Mouse (Mus musculus) ES-E14 (cell line): ENCODE measurements at regions not wholly inside any gene's neighbourhood (a gene's known extent, or its start where the extent isn't known, plus 50 kb on each side); places are given as distances from the start of the nearest gene placed in this dataset.

Source experiments
- DNase-seq: peaks from one replicate; pipeline ENCODE4 v3.0.0-alpha.2; 2013; ENCODE audit warnings: low read depth, low spot score
- H3K27ac ChIP-seq: 2 replicates; pipeline ENCODE4 v1.5.1; 2012; ENCODE audit warnings: low read depth, mild to moderate bottlenecking, low read length, moderate library complexity, mixed read lengths; ENCODE audit not compliant: poor library complexity, insufficient read depth, severe bottlenecking
- H3K36me3 ChIP-seq: 2 replicates; pipeline ENCODE4 v1.6.1; 2012; ENCODE audit warnings: mild to moderate bottlenecking, low read length, moderate library complexity, mixed read lengths; ENCODE audit not compliant: control insufficient read depth, poor library complexity, insufficient read depth, severe bottlenecking
- H3K4me1 ChIP-seq, 2 experiments: fragments of 150-350 bp in 1 of 2; sonication (generic) in 1 of 2; 2 replicates each; pipeline ENCODE4 v1.6.1; 2012; ENCODE audit warnings: low read length in 2 of 2, mild to moderate bottlenecking in 1 of 2, mixed read lengths in 1 of 2; ENCODE audit not compliant: control insufficient read depth in 2 of 2, insufficient read depth in 2 of 2, poor library complexity in 1 of 2
- H3K4me3 ChIP-seq, 2 experiments: fragments of 150-350 bp in 1 of 2; sonication (generic) in 1 of 2; 2 replicates each; pipeline ENCODE4 v1.5.1; 2012; ENCODE audit warnings: low read length in 2 of 2, low read depth in 1 of 2, mild to moderate bottlenecking in 1 of 2, mixed read lengths in 1 of 2; ENCODE audit not compliant: insufficient read depth in 1 of 2, poor library complexity in 1 of 2, severe bottlenecking in 1 of 2
- H3K9ac ChIP-seq: 2 replicates; pipeline ENCODE4 v1.6.1; 2012; ENCODE audit warnings: low read depth, mild to moderate bottlenecking, low read length, mixed read lengths; ENCODE audit not compliant: poor library complexity, insufficient read depth, severe bottlenecking
- H3K9me3 ChIP-seq: fragments of 150-350 bp; sonication (generic); 2 replicates; pipeline ENCODE4 v1.6.1; 2012; ENCODE audit warnings: low read depth, mild to moderate bottlenecking, low read length; ENCODE audit not compliant: control insufficient read depth, insufficient read depth
- CHD2 ChIP-seq: IDR thresholded peaks from 2 replicates; pipeline ENCODE4 v1.6.1; 2014; ENCODE audit warnings: mild to moderate bottlenecking, low read depth, low read length, inconsistent platforms
- HCFC1 ChIP-seq: IDR thresholded peaks from 2 replicates; pipeline ENCODE4 v1.6.1; 2012; ENCODE audit warnings: low read length, inconsistent platforms, borderline replicate concordance; ENCODE audit not compliant: insufficient read depth
- MAFK ChIP-seq: IDR thresholded peaks from 2 replicates; pipeline ENCODE4 v1.6.1; 2014; ENCODE audit warnings: mild to moderate bottlenecking, low read depth, low read length, inconsistent platforms; ENCODE audit not compliant: insufficient read depth
- ZC3H11A ChIP-seq: IDR thresholded peaks from 2 replicates; pipeline ENCODE4 v1.6.1; 2012; ENCODE audit warnings: low read depth, mild to moderate bottlenecking, inconsistent platforms, low read length, borderline replicate concordance
- ZNF384 ChIP-seq: IDR thresholded peaks from 2 replicates; pipeline ENCODE4 v1.6.1; 2012; ENCODE audit warnings: low read depth, low read length, inconsistent platforms
- in situ Hi-C, 2 experiments: fragments of 600-800 bp; cut with MboI; formaldehyde crosslinking; loops; one replicate each; pipeline ENCODE4 v1.15.1; 2025; ENCODE audit warnings: low sequenced_read_pairs in 2 of 2, inconsistent platforms in 1 of 2; ENCODE audit not compliant: unreplicated experiment in 2 of 2

GRCm38 (mm10) chr13:44473200-44473599 is 256.1 kb upstream of the Jarid2 start:
- in situ Hi-C loops: no loop called here
- H3K9me3 ChIP-seq: no peaks in the 10 kb centered on the region
- no peaks in the 10 kb centered on the region for H3K36me3 ChIP-seq
- peaks cover 0 to 4% of the 10 kb centered on the region in 2 experiments; a peak in 1 of 4 replicates for H3K4me1 ChIP-seq
- DNase-seq: no peak
- TF ChIP-seq MAFK (no peak), HCFC1 (no peak), CHD2 (no peak), ZC3H11A (no peak), ZNF384 (no peak)
- H3K4me3 ChIP-seq: no peak overlapping the region
- H3K9ac ChIP-seq: no peak overlapping the region
- no peak overlapping the region for H3K27ac ChIP-seq

GRCm38 (mm10) chr13:44476901-44477300 is 252.4 kb upstream of the Jarid2 start:
- Histone ChIP-seq H3K4me3 (no peak overlapping the region), H3K36me3 (no peaks in the 10 kb centered on the region), H3K9ac (no peak overlapping the region), H3K4me1 (peaks cover 0 to 4% of the 10 kb centered on the region in 2 experiments; a peak in 1 of 4 replicates), H3K27ac (no peak overlapping the region), H3K9me3 (no peaks in the 10 kb centered on the region)
- no peak for DNase-seq
- in situ Hi-C loops: no loop called here
- no peak for TF ChIP-seq MAFK
- no peak for TF ChIP-seq CHD2
- no peak for TF ChIP-seq HCFC1
- TF ChIP-seq ZC3H11A: no peak
- TF ChIP-seq ZNF384: no peak

- H3K27ac ChIP-seq: no peak overlapping the region
- H3K4me1 ChIP-seq: no peaks in the 10 kb centered on the region
- H3K36me3 ChIP-seq: no peaks in the 10 kb centered on the region
- in situ Hi-C loops: no loop called here
- TF ChIP-seq CHD2 (no peak), ZC3H11A (no peak), MAFK (no peak), HCFC1 (no peak), ZNF384 (no peak)
- no peak overlapping the region for H3K4me3 ChIP-seq
- no peaks in the 10 kb centered on the region for H3K9me3 ChIP-seq
- no peak overlapping the region for H3K9ac ChIP-seq
- DNase-seq: no peak
Measured at GRCm38 (mm10) chr13:44480128-44480527, 249.1 kb upstream of the Jarid2 start.

- H3K4me3 ChIP-seq: no peak overlapping the region
- no peaks in the 10 kb centered on the region for H3K4me1 ChIP-seq
- no peaks in the 10 kb centered on the region for H3K36me3 ChIP-seq
- in situ Hi-C loops: no loop called here
- H3K27ac ChIP-seq: no peak overlapping the region
- H3K9me3 ChIP-seq: no peaks in the 10 kb centered on the region
- no peak overlapping the region for H3K9ac ChIP-seq
- DNase-seq: no peak
- TF ChIP-seq ZNF384 (no peak), CHD2 (no peak), MAFK (no peak), HCFC1 (no peak), ZC3H11A (no peak)
Measured at GRCm38 (mm10) chr13:44482661-44483060, 246.6 kb upstream of the Jarid2 start.

- in situ Hi-C loops: no loop called here
- Histone ChIP-seq H3K9ac (no peak overlapping the region), H3K4me1 (no peaks in the 10 kb centered on the region), H3K9me3 (no peaks in the 10 kb centered on the region), H3K4me3 (no peak overlapping the region), H3K36me3 (no peaks in the 10 kb centered on the region), H3K27ac (no peak overlapping the region)
- TF ChIP-seq ZNF384 (no peak), ZC3H11A (no peak), CHD2 (no peak)
- peak; percentile 51 for DNase-seq
Measured at GRCm38 (mm10) chr13:44484582-44485329, 244.5 kb upstream of the Jarid2 start.
